Mouse (Mus musculus): ENCODE measurements at regions not wholly inside any gene's neighbourhood (a gene's known extent, or its start where the extent isn't known, plus 50 kb on each side); places are given as distances from the start of the nearest gene placed in this dataset.
A peak's percentile ranks its signal among the peaks of the same experiment; 100 is the strongest.

DNA sequence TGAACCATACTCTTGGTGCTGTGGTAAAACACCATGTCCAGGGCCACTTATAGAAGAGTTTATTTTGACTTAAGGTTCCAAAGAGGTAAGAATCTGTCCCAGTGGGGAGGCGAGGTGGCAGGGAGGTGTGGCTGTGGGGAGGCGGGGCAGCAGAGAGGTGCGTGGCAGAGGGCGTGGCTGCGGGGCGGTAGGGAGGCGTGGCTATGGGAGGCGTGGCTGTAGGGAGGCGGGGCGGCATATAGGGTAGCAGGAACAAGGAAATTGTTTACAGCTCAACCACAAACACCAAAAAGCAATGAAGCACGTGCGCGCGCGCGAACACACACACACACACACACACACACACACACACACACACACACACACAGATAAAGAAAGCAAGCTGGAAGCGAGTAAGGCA, 62.0 kb upstream of the Ccdc60 start:
- H3K9ac ChIP-seq (ENCODE audit: low read length): no peak overlapping the region
- H3K27me3 ChIP-seq (replicated peaks; ENCODE audit: control insufficient read depth, insufficient read depth, low read length): no peaks in the 10 kb centered on the region
- no peaks in the 10 kb centered on the region for H3K4me1 ChIP-seq (ENCODE audit: control insufficient read depth, insufficient read depth, low read length)
- DNase-seq (ENCODE audit: low spot score): no peak
- no peaks in the 10 kb centered on the region for H3K36me3 ChIP-seq (ENCODE audit: control insufficient read depth, insufficient read depth, low read length)
- no peak overlapping the region for H3K27ac ChIP-seq (ENCODE audit: low read depth, low read length)
- no peaks in the 10 kb centered on the region for H3K9me3 ChIP-seq (replicated peaks; ENCODE audit: control insufficient read depth, low read length)
- H3K4me2 ChIP-seq (ENCODE audit: low read length): no peak overlapping the region
- no peak overlapping the region for H3K4me3 ChIP-seq (ENCODE audit: low read depth, low read length)
- no peak for ATAC-seq
- 54% methylated on average over 13 of the region's 17 CpGs for WGBS

DNA sequence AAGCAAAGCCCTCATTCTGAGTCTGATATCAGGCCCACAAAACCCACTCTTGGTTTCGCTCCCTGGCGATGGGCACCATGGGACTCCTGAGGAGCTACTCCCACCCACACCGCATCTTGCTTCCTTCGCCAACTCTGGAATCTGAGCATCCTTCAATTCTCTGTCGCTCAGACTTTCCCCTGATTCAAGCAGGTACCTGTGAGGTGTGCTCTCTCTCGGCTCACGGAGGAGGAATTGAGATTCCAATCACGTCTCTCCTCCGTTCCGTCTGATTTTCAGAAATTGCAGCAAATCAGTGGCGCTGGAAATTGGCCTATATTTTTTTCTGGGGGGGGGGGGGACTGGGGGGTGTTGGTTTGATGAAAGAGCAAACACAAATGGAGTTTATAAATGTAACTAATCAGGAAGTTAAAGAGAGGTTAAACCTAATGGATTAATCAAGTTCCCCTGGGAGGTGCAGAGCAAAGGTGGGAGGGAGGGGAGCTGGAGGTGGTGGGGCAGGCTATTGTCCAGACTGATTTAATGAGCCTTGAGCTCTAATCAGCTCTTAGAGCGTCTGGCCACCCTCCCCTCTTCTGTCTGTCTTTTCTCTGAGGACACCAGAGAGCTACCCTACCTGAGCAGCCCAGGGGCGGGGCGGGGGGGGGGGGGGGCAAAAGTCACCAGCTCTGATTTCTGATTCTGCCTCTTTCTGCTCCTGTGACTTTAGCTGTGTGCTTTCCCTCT, 53.6 kb upstream of the Ccdc60 start:
- no peak overlapping the region for H3K4me3 ChIP-seq (ENCODE audit: low read depth, low read length)
- no peaks in the 10 kb centered on the region for H3K36me3 ChIP-seq (ENCODE audit: control insufficient read depth, insufficient read depth, low read length)
- no peak overlapping the region; the same call in 1 of the 2 replicates for H3K27ac ChIP-seq (ENCODE audit: low read depth, low read length)
- no peaks in the 10 kb centered on the region for H3K9me3 ChIP-seq (replicated peaks; ENCODE audit: control insufficient read depth, low read length)
- H3K4me2 ChIP-seq (ENCODE audit: low read length): peak overlapping the region; percentile 14; the same call in 1 of the 2 replicates
- 8% methylated on average over 12 of the region's 14 CpGs for WGBS
- ATAC-seq (peak; percentile 32; the same call in 1 of the 2 replicates), DNase-seq (ENCODE audit: low spot score) (peak; percentile 63)
- peaks cover 3% of the 10 kb centered on the region; the same call in 1 of the 2 replicates for H3K4me1 ChIP-seq (ENCODE audit: control insufficient read depth, insufficient read depth, low read length)
- no peak overlapping the region for H3K9ac ChIP-seq (ENCODE audit: low read length)
- H3K27me3 ChIP-seq (replicated peaks; ENCODE audit: control insufficient read depth, insufficient read depth, low read length): peaks cover 9% of the 10 kb centered on the region; the same call in 1 of the 2 replicates

DNA sequence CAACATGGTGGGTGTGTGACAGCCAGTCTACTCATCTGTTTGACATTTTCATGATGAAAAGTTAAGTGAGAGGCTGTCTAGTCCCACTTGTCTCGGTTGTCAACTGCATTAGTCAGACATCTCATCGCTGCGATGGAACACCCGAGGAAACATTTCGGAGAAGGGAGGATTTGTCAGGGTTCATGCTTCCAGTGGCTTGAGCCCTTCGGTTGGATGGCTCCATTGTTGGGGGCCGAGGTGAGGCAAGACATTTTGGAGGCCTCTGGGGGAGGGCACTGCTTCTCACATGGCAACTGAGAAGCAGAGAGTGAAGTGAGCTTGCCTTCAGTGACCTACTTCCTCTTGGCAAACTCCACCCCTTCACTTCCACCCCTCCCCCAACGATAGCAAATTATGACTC, 50.7 kb upstream of the Ccdc60 start:
- Histone ChIP-seq H3K27me3 (replicated peaks; ENCODE audit: control insufficient read depth, insufficient read depth, low read length) (peaks cover 5% of the 10 kb centered on the region; the same call in 1 of the 2 replicates), H3K36me3 (ENCODE audit: control insufficient read depth, insufficient read depth, low read length) (no peaks in the 10 kb centered on the region), H3K4me2 (ENCODE audit: low read length) (no peak overlapping the region), H3K9me3 (replicated peaks; ENCODE audit: control insufficient read depth, low read length) (no peaks in the 10 kb centered on the region), H3K4me3 (ENCODE audit: low read depth, low read length) (no peak overlapping the region), H3K9ac (ENCODE audit: low read length) (no peak overlapping the region), H3K4me1 (ENCODE audit: control insufficient read depth, insufficient read depth, low read length) (peaks cover 8% of the 10 kb centered on the region), H3K27ac (ENCODE audit: low read depth, low read length) (no peak overlapping the region)
- no peak for ATAC-seq
- WGBS: 76% methylated on average over 8 of the region's 8 CpGs
- DNase-seq (ENCODE audit: low spot score): no peak
